Mouse (Mus musculus) forebrain, embryonic 13.5 days (tissue): Measurements from ENCODE around the gene Ak2. TPM values are rescaled to one million over a fixed set of nuclear protein-coding genes. Genes with fewer than 3 reads are reported as not detected.

Experiments
- ATAC-seq: fragments of 200-750 bp; cut with Nextera tagmentation; 2 replicates; pipeline ENCODE4 v1.8.0; 2017
- H3K27ac ChIP-seq: fragments of 300-500 bp; sonication (generic); 2 replicates; pipeline ENCODE4 v1.5.1; 2015; ENCODE audit warnings: inconsistent platforms, mild to moderate bottlenecking, moderate library complexity
- H3K27me3 ChIP-seq: fragments of 300-500 bp; sonication (generic); 2 replicates; pipeline ENCODE4 v1.6.1; 2015; ENCODE audit warnings: mild to moderate bottlenecking, inconsistent platforms
- H3K36me3 ChIP-seq: fragments of 300-500 bp; sonication (generic); 2 replicates; pipeline ENCODE4 v1.6.1; 2015; ENCODE audit warnings: mild to moderate bottlenecking, inconsistent platforms; ENCODE audit not compliant: poor library complexity, severe bottlenecking
- H3K4me1 ChIP-seq: fragments of 300-500 bp; sonication (generic); 2 replicates; pipeline ENCODE4 v1.6.1; 2015; ENCODE audit warnings: inconsistent platforms
- H3K4me2 ChIP-seq: fragments of 300-500 bp; sonication (generic); 2 replicates; pipeline ENCODE4 v1.6.1; 2015; ENCODE audit warnings: inconsistent platforms, mild to moderate bottlenecking, moderate library complexity
- H3K4me3 ChIP-seq: fragments of 300-500 bp; sonication (generic); 2 replicates; pipeline ENCODE4 v1.5.1; 2015; ENCODE audit warnings: mild to moderate bottlenecking, inconsistent platforms
- H3K9ac ChIP-seq: fragments of 300-500 bp; sonication (generic); 2 replicates; pipeline ENCODE4 v1.6.1; 2015; ENCODE audit warnings: mild to moderate bottlenecking, inconsistent platforms
- H3K9me3 ChIP-seq: fragments of 300-500 bp; sonication (generic); replicated peaks from 2 replicates; pipeline ENCODE4 v1.6.1; 2016; ENCODE audit warnings: inconsistent platforms
- WGBS: fragments of 180-500 bp; shearing (Covaris S2); methylation state at CpG from one replicate; pipeline ENCODE4 v1.1.7; 2015; 5-methylcytosine and 5-hydroxymethylcytosine counted together
- polyA plus RNA-seq: library from polyadenylated mRNA; unstranded; fragments of >200 nt; fragmentation: Nextera tagmentation; extraction: Ambion mirVana; gene quantifications from 2 replicates; pipeline ENCODE4 v1.2.1, GENCODE M21; 2015

Gene Ak2
- polyA plus RNA-seq, 1 experiment from 2014 or later = 155 TPM

DNA sequence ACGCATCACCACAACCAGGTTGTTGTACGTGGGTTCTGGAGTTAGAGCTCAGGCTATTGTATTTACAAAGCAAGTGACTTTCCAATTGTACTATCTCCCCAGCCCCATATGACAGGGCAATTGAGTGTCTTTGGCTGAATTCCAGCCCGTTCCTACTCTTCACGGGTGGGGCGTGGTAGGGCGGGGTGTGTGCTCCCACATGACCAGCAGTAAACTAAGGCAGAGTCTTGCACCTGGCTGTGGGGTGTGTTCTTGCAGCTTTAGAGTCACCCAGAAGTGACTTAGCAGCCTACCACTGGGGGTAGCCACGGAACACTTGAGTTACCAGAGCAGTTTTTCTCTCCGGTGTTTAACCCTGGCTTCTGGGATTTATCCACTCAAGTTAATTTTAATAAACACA is 5.5 kb downstream of the Ak2 start:
- no peak overlapping the region for H3K27ac ChIP-seq
- no peak for ATAC-seq
- WGBS = 81% methylated on average over 8 of the region's 8 CpGs
- no peaks in the 10 kb centered on the region for H3K27me3 ChIP-seq
- H3K9me3 ChIP-seq = no peaks in the 10 kb centered on the region
- H3K36me3 ChIP-seq = peaks cover 39% of the 10 kb centered on the region
- H3K4me1 ChIP-seq = peaks cover 14% of the 10 kb centered on the region
- no peak overlapping the region for H3K9ac ChIP-seq
- H3K4me3 ChIP-seq = no peak overlapping the region
- no peak overlapping the region for H3K4me2 ChIP-seq

GRCm38 (mm10) chr4:128998401-128998800 is 6.6 kb downstream of the Ak2 start:
- H3K27ac ChIP-seq = no peak overlapping the region
- H3K27me3 ChIP-seq = no peaks in the 10 kb centered on the region
- no peak overlapping the region for H3K4me3 ChIP-seq
- ATAC-seq = no peak
- 89% methylated on average over 8 of the region's 8 CpGs for WGBS
- H3K36me3 ChIP-seq = peaks cover 51% of the 10 kb centered on the region
- H3K9ac ChIP-seq = no peak overlapping the region
- peaks cover 14% of the 10 kb centered on the region for H3K4me1 ChIP-seq
- no peaks in the 10 kb centered on the region for H3K9me3 ChIP-seq
- no peak overlapping the region for H3K4me2 ChIP-seq

DNA sequence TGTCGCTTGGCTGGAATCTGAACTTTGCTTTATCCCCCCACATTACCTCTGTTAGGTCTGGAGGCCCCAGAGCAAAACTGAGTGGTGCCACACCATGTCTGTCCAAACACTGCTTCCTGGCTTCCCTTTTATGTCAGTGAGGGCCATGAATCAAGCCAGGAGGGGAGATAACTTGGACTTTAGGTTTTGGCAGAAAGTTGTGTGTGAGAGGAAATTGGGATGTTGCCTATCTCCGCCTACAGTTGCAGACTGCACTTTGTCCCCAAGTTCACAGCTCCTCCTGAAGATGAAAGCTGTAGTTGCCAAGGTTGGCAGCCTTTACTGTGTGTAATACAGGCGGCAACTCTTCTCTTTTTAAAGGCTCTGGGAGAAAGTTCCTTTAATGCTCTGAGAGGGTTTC is 9.0 kb downstream of the Ak2 start:
- Histone ChIP-seq H3K9ac (no peak overlapping the region), H3K4me1 (no peaks in the 10 kb centered on the region), H3K4me3 (no peak overlapping the region), H3K27ac (no peak overlapping the region), H3K27me3 (no peaks in the 10 kb centered on the region), H3K36me3 (peaks cover 71% of the 10 kb centered on the region), H3K9me3 (no peaks in the 10 kb centered on the region), H3K4me2 (no peak overlapping the region)
- no peak for ATAC-seq
- 92% methylated on average over 3 of the region's 3 CpGs for WGBS

- Histone ChIP-seq H3K27me3 (no peaks in the 10 kb centered on the region), H3K9ac (no peak overlapping the region), H3K4me2 (no peak overlapping the region), H3K27ac (no peak overlapping the region), H3K4me1 (no peaks in the 10 kb centered on the region), H3K4me3 (no peak overlapping the region), H3K9me3 (no peaks in the 10 kb centered on the region), H3K36me3 (peaks cover 92% of the 10 kb centered on the region)
- ATAC-seq = no peak
- WGBS = 86% methylated on average over 8 of the region's 8 CpGs
These were observed 12.0 kb downstream of the Ak2 start for GRCm38 (mm10) chr4:129003720-129004119.

- 77% methylated on average over 12 of the region's 12 CpGs for WGBS
- Histone ChIP-seq H3K4me1 (0 out of 2 replicates have a peak, but pooled peaks cover 2% of the 10 kb centered on the region), H3K4me3 (no peak overlapping the region), H3K4me2 (no peak overlapping the region), H3K36me3 (peaks cover 71% of the 10 kb centered on the region), H3K9me3 (no peaks in the 10 kb centered on the region), H3K9ac (no peak overlapping the region), H3K27ac (no peak overlapping the region), H3K27me3 (no peaks in the 10 kb centered on the region)
- ATAC-seq = no peak
These were observed 16.3 kb downstream of the Ak2 start for GRCm38 (mm10) chr4:129008006-129008519.

DNA sequence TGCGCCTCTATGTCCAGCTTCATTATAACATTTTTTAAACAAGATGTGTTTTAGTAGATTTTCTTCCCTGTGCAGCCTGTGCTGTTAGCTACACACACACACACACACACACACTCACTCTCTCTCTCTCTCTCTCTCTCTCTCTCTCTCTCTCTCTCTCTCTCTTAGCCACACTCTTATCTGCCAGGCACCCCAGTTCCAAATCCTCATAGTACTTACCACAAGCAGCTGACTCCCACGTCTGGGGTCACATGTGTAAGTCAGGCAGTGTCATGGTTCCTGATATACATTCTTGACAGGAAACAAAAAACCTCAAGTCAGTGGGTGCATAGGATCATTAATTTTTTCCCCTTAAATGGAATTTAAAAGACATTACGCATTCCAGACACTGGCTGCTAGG is 16.9 kb downstream of the Ak2 start:
- Histone ChIP-seq H3K9me3 (no peaks in the 10 kb centered on the region), H3K9ac (no peak overlapping the region), H3K4me3 (no peak overlapping the region), H3K36me3 (peaks cover 65% of the 10 kb centered on the region), H3K27me3 (no peaks in the 10 kb centered on the region), H3K4me2 (no peak overlapping the region), H3K27ac (no peak overlapping the region), H3K4me1 (0 out of 2 replicates have a peak, but pooled peaks cover 6% of the 10 kb centered on the region)
- ATAC-seq = no peak
- 88% methylated on average over 3 of the region's 3 CpGs for WGBS

GRCm38 (mm10) chr4:129009521-129009920 is 17.8 kb downstream of the Ak2 start:
- Histone ChIP-seq H3K9ac (no peak overlapping the region), H3K27me3 (no peaks in the 10 kb centered on the region), H3K4me2 (no peak overlapping the region), H3K27ac (no peak overlapping the region), H3K36me3 (peaks cover 60% of the 10 kb centered on the region), H3K4me3 (no peak overlapping the region), H3K4me1 (0 out of 2 replicates have a peak, but pooled peaks cover 6% of the 10 kb centered on the region), H3K9me3 (no peaks in the 10 kb centered on the region)
- WGBS = 83% methylated on average over 5 of the region's 5 CpGs
- no peak for ATAC-seq

- Histone ChIP-seq H3K9ac (no peak overlapping the region), H3K4me3 (no peak overlapping the region), H3K27me3 (no peaks in the 10 kb centered on the region), H3K9me3 (no peaks in the 10 kb centered on the region), H3K4me1 (peaks cover 6% of the 10 kb centered on the region; the same call in 1 of the 2 replicates), H3K36me3 (peaks cover 41% of the 10 kb centered on the region), H3K27ac (no peak overlapping the region), H3K4me2 (no peak overlapping the region)
- no peak for ATAC-seq
- WGBS = 36% methylated on average over 15 of the region's 15 CpGs
These were observed 19.9 kb downstream of the Ak2 start for GRCm38 (mm10) chr4:129011604-129012121.

GRCm38 (mm10) chr4:129013151-129013864 is 21.6 kb downstream of the Ak2 start:
- Histone ChIP-seq H3K27ac (no peak overlapping the region), H3K4me1 (peaks cover 6% of the 10 kb centered on the region; the same call in 1 of the 2 replicates), H3K27me3 (no peaks in the 10 kb centered on the region), H3K36me3 (peaks cover 25% of the 10 kb centered on the region), H3K9ac (no peak overlapping the region), H3K9me3 (no peaks in the 10 kb centered on the region), H3K4me2 (no peak overlapping the region), H3K4me3 (no peak overlapping the region)
- WGBS = 75% methylated on average over 10 of the region's 10 CpGs
- ATAC-seq = no peak

DNA sequence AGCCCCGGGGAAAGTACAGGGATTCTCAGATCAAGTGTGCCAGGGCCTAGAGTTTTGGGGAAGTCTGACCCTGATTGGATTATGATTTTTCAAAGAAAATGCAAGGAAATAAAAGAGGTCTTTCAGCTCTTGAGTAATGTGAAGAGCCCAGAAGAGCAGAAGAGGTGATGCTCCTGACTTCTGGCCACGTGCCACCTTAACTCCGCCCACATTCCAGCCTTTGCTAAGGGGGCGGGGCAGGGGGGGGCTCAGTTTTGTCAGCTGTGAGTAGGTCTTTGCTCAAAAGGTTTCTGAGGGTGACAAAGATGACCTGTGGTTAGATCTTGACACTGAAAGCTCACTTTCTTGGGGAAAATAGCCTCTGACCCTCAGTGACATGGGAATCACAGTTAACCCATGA is 24.6 kb downstream of the Ak2 start:
- Histone ChIP-seq H3K9me3 (no peaks in the 10 kb centered on the region), H3K4me2 (no peak overlapping the region), H3K27ac (no peak overlapping the region), H3K27me3 (no peaks in the 10 kb centered on the region), H3K36me3 (no peaks in the 10 kb centered on the region), H3K9ac (no peak overlapping the region), H3K4me1 (peaks cover 22% of the 10 kb centered on the region), H3K4me3 (no peak overlapping the region)
- no peak for ATAC-seq
- 42% methylated on average over 4 of the region's 4 CpGs for WGBS

DNA sequence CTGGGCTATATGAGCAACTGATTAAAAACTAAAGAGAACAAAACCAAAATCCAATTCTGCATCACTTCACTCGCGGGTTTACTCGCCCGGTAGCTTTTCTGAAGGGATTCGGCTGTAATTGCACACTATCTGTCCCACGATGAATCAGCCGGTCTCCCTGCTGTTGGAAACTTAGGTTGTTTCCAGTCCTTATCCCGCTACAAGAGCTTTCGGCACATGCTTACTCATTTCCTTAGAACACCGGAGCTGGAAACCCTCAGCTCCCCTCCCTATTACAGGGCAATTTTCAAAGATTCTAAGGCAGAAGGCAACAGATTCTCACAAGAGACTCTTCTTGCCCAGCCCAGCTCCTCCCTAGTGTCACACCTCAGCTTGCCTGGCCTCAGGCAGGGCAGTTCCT is 25.4 kb downstream of the Ak2 start:
- ATAC-seq = no peak
- 84% methylated on average over 10 of the region's 10 CpGs for WGBS

GRCm38 (mm10) chr4:129018788-129019435 is 27.2 kb downstream of the Ak2 start:
- no peak for ATAC-seq
- no peak overlapping the region for H3K27ac ChIP-seq
- no peak overlapping the region for H3K9ac ChIP-seq
- H3K4me3 ChIP-seq = no peak overlapping the region
- WGBS = 89% methylated on average over 9 of the region's 9 CpGs
- peaks cover 16% of the 10 kb centered on the region for H3K4me1 ChIP-seq
- no peaks in the 10 kb centered on the region for H3K9me3 ChIP-seq
- H3K4me2 ChIP-seq = no peak overlapping the region
- no peaks in the 10 kb centered on the region for H3K36me3 ChIP-seq
- H3K27me3 ChIP-seq = no peaks in the 10 kb centered on the region

More for the DNA sequence above, 25.4 kb downstream of the Ak2 start:
- Histone ChIP-seq H3K27ac (no peak overlapping the region), H3K27me3 (no peaks in the 10 kb centered on the region), H3K9me3 (no peaks in the 10 kb centered on the region), H3K36me3 (no peaks in the 10 kb centered on the region), H3K4me3 (no peak overlapping the region), H3K4me1 (peaks cover 22% of the 10 kb centered on the region), H3K9ac (no peak overlapping the region), H3K4me2 (no peak overlapping the region)
